Mouse (Mus musculus) natural killer cell, adult 2 months (primary cell): ENCODE data around the gene Gna11.

Experiments
- DNase-seq, 2 experiments: peaks; one replicate each; pipeline ENCODE4 v3.0.0; 2022; ENCODE audit warnings: low spot score in 2 of 2

Gna11 gene

GRCm38 (mm10) chr10:81565257-81566228 is 20.6 kb upstream of the Gna11 start:
- DNase-seq = no peak

GRCm38 (mm10) chr10:81564734-81565133 is 19.7 kb upstream of the Gna11 start:
- peak in 1 of 2 experiments; percentile 60 for DNase-seq

DNA sequence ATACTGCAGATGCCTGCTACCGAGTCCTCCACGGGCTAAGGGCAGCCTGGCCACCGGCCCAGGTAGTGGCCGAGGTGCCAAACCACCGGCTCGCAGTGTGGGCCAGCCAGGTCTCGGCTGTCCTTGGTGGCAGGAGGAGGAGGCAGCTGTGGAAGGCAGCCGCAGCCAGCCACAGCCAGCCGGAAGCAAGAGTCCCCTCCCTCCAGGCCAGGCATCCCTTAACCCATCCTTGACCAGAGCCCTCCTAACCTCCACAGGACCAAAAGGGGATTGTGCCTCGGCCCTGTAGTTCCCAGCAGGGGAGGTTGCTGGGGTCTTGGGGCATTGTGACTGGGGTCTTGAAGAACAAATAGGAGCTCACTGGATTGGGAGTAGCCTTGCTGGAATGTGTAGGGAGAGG is 19.2 kb upstream of the Gna11 start:
- peak; percentile 70 to 79 for DNase-seq

DNA sequence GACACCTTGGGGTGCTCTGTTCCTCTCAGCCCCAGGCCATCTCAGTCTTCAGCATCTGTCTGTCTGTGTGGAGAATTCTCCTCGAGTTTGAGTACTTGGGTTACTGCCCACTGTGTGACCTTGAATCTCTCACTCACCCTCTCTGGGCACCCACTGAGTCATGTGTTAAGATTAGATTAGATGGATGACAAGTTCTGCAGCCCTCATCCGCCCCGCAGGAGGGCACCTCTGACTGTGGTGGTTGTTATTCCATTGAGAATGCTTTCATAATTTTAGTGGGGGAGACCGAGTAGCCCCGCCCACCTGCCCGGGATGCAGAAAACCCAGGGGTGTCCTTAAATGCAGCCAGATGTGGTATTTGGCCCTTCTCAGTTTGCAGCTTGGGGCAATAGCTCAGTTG is 18.5 kb upstream of the Gna11 start:
- DNase-seq = no peak

- no peak for DNase-seq
Measured at GRCm38 (mm10) chr10:81562411-81562810, 17.4 kb upstream of the Gna11 start.

GRCm38 (mm10) chr10:81560719-81561459 is 15.9 kb upstream of the Gna11 start:
- peak; percentile 61 to 74 for DNase-seq

DNA sequence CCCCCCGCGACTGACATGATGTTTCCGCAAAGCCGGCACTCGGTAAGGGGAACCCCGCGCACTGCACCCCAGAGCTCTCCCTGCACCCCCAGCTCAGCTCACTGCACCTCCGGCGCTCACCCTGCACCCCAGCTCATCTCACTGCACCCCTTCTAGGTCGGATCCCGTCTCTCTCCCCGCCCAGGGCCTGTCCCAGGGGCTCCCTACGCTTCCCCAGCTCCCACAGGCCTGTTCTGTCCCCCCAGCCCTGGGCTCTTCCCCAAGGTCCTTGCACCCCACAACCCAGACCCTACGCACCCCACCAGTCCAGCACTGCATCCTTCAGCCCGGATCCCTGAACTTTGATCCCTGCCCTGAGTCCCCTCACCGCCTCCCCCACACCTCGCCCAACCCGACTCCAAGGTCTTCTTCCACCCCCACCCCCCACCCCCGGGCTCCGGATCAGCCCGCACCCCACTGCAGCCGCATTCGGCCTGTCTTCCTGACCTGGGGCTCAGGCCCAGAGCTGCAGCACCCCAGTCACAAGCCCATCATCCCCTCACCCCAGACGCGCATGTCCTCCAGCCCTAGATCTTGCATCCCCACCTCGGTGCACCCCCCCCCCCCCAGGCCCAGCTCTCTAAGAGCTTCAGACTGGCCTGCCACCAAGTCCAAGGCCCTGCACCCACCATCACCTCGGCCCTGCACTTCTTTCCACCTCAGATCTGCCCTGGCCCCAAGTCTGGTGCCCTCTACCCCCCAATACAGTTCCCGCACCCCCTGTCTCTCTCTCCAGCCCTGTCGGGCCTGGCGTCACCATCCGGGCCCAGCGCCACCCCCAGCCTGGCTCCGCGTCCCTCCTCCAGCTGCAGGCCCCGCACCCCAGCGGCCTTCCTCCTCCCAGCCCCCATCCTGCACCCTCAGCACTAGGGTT is 14.9 kb upstream of the Gna11 start:
- peak in 1 of 2 experiments; percentile 46 for DNase-seq

DNA sequence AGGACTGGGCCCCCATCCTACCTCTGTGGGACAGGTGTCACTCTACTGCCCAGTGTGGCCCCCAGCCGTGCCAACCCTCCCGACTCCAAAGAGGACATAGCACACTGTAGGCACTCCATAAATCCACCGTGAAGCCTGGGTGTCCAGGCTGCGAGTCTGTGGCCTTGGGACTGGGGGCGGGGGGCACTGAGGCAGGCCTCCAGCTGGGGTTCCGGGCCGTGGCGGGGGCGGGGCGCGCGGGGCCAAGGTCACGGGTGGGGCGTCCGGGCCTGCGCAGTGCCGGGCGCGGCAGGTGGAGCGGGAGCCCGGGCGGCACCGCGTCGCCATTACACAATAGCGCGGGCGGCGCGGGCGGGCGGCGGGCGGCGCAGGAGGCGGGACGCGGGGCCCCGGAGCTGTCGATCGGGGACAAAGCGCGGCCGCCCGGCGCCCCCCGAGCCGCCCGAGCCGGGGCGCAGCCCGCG is 14.2 kb upstream of the Gna11 start, which contains the start of gene Aes:
Aes (plus strand) TSS at position 326 of the 464 bp plus-strand sequence.
- DNase-seq = peak in 1 of 2 experiments; percentile 64

- DNase-seq = no peak
Measured at GRCm38 (mm10) chr10:81557491-81557890, 12.5 kb upstream of the Gna11 start.

- DNase-seq = no peak
Measured at GRCm38 (mm10) chr10:81556282-81556681, 11.3 kb upstream of the Gna11 start.

DNA sequence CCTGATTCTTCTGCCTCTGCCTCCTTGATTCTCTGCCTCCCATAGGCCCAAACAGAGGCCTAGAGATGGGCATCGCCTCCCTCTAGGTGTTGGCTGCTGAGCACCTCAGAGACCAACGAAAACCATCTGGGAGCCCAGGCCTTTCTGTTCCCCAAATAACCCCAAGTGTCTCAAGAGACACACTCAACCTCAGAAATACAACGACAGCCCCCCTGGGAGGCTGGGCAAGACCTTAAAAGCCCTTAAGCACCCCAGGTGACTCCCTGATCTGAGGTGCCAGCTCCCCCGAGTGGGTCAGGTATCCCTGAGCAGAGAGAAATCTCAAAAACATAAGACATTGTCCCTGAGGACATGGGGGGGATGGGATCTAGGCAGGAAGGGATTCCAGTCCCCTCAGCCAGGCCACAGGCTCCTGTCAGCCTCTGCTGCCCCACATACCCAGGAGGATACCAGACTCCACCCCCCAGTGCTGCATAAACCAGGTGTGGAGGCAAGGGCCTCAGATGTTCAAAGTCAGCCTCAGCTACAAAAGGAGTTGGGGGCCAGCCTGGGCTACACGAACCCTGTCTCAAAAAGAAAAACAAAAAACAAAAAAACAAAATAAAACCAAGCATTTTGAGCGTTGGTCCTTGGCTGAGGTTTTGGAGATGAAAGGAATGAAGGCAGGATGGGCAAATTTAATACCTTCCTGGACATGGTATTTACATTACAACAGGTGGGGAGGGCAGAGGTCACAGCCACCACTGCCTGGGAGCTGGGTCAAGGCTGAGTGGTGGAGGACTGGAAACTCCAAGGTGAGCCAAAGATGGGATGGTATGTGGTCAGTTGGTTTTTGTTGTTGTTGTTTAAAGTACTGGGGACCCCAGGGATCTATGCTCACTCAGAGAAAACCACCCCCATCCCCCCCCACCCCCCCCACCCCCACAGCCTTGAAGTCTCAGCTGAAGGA is 9.1 kb upstream of the Gna11 start:
- DNase-seq = peak in 1 of 2 experiments; percentile 39

GRCm38 (mm10) chr10:81553232-81553631 is 8.2 kb upstream of the Gna11 start:
- DNase-seq = peak in 1 of 2 experiments; percentile 69

GRCm38 (mm10) chr10:81551597-81552102 is 6.7 kb upstream of the Gna11 start:
- peak; percentile 88 to 92 for DNase-seq

- DNase-seq = peak; percentile 70 to 80
Measured at GRCm38 (mm10) chr10:81550257-81550656, 5.3 kb upstream of the Gna11 start.

- no peak for DNase-seq
Measured at GRCm38 (mm10) chr10:81548944-81549343, 4.0 kb upstream of the Gna11 start.

- no peak for DNase-seq
Measured at GRCm38 (mm10) chr10:81546788-81547571, 2.0 kb upstream of the Gna11 start.

DNA sequence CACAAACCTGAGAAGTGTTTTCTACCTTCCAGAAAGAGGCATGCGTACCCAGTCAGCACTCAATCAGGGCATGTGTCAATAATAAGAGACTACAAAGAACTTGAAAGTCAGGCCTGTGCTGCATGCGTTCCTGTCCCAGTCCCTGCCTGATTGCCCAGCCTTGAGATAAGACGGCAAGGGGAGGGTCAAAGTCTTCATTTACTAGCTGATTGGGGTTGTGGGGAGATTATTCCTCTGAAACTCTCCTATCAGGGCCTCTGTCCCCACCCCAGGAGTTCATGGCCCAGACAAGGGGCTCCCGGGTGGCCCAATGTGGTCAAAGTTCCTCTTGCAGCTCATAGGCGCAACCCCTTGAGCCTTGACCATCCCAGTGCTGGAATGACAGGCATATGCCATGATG is 1.3 kb upstream of the Gna11 start:
- DNase-seq = no peak

- no peak for DNase-seq
Measured at GRCm38 (mm10) chr10:81544296-81545160, 462 bp downstream of the Gna11 start.
